Comparison of ENCODE assay signal across 8 mouse cellular contexts in the genomic region with DNA sequence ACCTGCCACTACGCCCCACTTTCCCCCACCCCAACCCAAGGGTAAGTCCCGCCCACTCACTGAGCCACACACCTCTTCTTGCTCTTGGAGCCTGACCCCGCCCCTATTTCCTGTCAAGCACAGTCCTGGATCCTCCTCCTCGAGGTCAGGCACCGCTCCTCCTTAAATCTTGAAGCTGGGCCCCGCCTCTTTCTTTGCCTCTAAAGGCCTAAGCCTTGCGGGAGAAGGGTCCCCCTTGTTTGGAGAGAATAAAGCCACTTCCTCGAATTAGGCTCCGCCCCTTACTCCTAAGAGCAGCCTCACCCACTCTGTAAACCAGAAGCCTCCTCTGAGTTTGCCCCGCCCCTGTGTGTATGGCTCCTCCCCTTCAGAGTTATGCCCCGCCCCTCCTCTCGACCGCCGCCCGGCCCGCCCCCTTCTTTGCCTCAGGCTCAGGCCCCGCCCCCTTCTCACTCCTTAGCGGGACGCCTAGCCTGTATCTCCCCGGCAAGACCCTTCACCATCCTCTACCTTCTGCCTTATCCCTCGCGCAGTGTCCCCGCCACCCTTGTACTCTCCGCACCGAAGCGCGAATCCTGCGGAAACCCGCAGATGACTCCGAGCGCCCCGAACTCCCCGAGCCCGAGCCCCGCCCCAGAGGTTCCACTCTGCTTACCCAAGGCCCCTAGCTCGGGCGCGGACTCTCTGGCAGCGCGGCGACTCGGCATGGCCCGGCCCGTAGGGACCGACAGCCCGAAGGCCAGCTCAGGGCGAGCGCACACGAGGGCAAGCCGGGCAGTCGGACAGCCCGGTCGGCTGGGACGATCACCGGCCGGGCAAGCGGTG. TPM values are rescaled to one million over a fixed set of nuclear protein-coding genes. Genes with fewer than 3 reads are reported as not detected.
A peak's percentile ranks its signal among the peaks of the same experiment; 100 is the strongest.
DNase-seq lines count a peak whose midpoint lies in the region; ATAC-seq and TF ChIP-seq lines count a peak whose summit lies in the region.

No protein-coding gene starts in this region.

- DNase-seq in A20 (ENCODE audit: low read depth, low spot score), result peak; percentile 100
- peak; percentile 96 to 98 for DNase-seq in heart, adult 9 months (ENCODE audit: low spot score in 2 of 2)
- peak; percentile 95 to 97 for DNase-seq in monocyte, adult 2 months (ENCODE audit: low read depth in 1 of 2, low spot score in 2 of 2)
- peak; percentile 99 for DNase-seq in spleen, postnatal 36 days (ENCODE audit: low spot score in 2 of 2)

- TF ChIP-seq CTCF in bone marrow macrophage, adult 2 months (IDR thresholded peaks at IDR 0.05; ENCODE audit: low read depth, low read length), result no peak
- no peak for TF ChIP-seq CTCF in embryonic fibroblast, embryonic 13.5 days (IDR thresholded peaks at IDR 0.05; ENCODE audit: borderline replicate concordance, insufficient read depth, low read length)

- H3K9ac ChIP-seq in kidney, embryonic 14.5 days (ENCODE audit: low read depth, low read length), result peak overlapping the region; percentile 58
- H3K9ac ChIP-seq in limb, embryonic 15.5 days, result peak overlapping the region; percentile 65

- H3K27me3 ChIP-seq in kidney, embryonic 14.5 days (ENCODE audit: control insufficient read depth, insufficient read depth, low read length), result no peaks in the 10 kb centered on the region
- H3K27me3 ChIP-seq in limb, embryonic 15.5 days, result no peaks in the 10 kb centered on the region

- 2% methylated on average over 57 of the region's 57 CpGs for WGBS in kidney, embryonic 14.5 days
- WGBS in limb, embryonic 15.5 days, result 1% methylated on average over 55 of the region's 57 CpGs

- H3K36me3 ChIP-seq in kidney, embryonic 14.5 days (ENCODE audit: control insufficient read depth, insufficient read depth, low read length), result peaks cover 14% of the 10 kb centered on the region
- peaks cover 20% of the 10 kb centered on the region for H3K36me3 ChIP-seq in limb, embryonic 15.5 days

- ATAC-seq in kidney, embryonic 14.5 days (ENCODE audit: low FRiP score, low TSS enrichment), result peak; percentile 93
- ATAC-seq in limb, embryonic 15.5 days (ENCODE audit: insufficient number of reproducible peaks, low FRiP score, low TSS enrichment, low read depth), result peak; percentile 89

- H3K4me2 ChIP-seq in kidney, embryonic 14.5 days (replicated peaks; ENCODE audit: low read depth, low read length), result peak overlapping the region; percentile 96
- H3K4me2 ChIP-seq in limb, embryonic 15.5 days, result peak overlapping the region; percentile 95

- peak overlapping the region; percentile 77 for H3K27ac ChIP-seq in bone marrow macrophage, adult 2 months (ENCODE audit: insufficient read depth, low read depth, low read length)
- peak overlapping the region; percentile 80 for H3K27ac ChIP-seq in embryonic fibroblast, embryonic 13.5 days (ENCODE audit: insufficient read depth, low read length)
- peak overlapping the region; percentile 91 for H3K27ac ChIP-seq in kidney, embryonic 14.5 days (ENCODE audit: low read depth, low read length)
- H3K27ac ChIP-seq in limb, embryonic 15.5 days, result peak overlapping the region; percentile 91

- peaks cover 18% of the 10 kb centered on the region for H3K4me1 ChIP-seq in bone marrow macrophage, adult 2 months (ENCODE audit: control insufficient read depth, insufficient read depth, low read length)
- no peaks in the 10 kb centered on the region for H3K4me1 ChIP-seq in embryonic fibroblast, embryonic 13.5 days (ENCODE audit: control insufficient read depth, insufficient read depth, low read length)
- 0 out of 2 replicates have a peak, but pooled peaks cover 4% of the 10 kb centered on the region for H3K4me1 ChIP-seq in kidney, embryonic 14.5 days (ENCODE audit: control insufficient read depth, insufficient read depth, low read length)
- peaks cover 16% of the 10 kb centered on the region; the same call in 1 of the 2 replicates for H3K4me1 ChIP-seq in limb, embryonic 15.5 days

- peak overlapping the region; percentile 75 for H3K4me3 ChIP-seq in bone marrow macrophage, adult 2 months (ENCODE audit: insufficient read depth, low read length)
- peak overlapping the region; percentile 62 for H3K4me3 ChIP-seq in embryonic fibroblast, embryonic 13.5 days (ENCODE audit: insufficient read depth, low read length)
- H3K4me3 ChIP-seq in kidney, embryonic 14.5 days (ENCODE audit: low read length), result peak overlapping the region; percentile 80
- H3K4me3 ChIP-seq in limb, embryonic 15.5 days, result peak overlapping the region; percentile 89

- TF ChIP-seq POLR2A in bone marrow macrophage, adult 2 months (IDR thresholded peaks at IDR 0.05; ENCODE audit: borderline replicate concordance, low read depth, low read length), result no peak
- TF ChIP-seq POLR2A in embryonic fibroblast, embryonic 13.5 days (IDR thresholded peaks at IDR 0.05; ENCODE audit: low read depth, low read length), result peak; percentile 53

- no peaks in the 10 kb centered on the region for H3K9me3 ChIP-seq in kidney, embryonic 14.5 days (ENCODE audit: control insufficient read depth, low read length)
- no peaks in the 10 kb centered on the region for H3K9me3 ChIP-seq in limb, embryonic 15.5 days

RNA-seq across cellular contexts. Expression of a gene that starts 0.5 kb away (rescaled TPM):
- 33.2 and 35.7 TPM in 2 replicates for polyA plus RNA-seq in bone marrow macrophage, adult 2 months (2012; ENCODE audit: insufficient read depth, insufficient read length, missing spikeins)
- polyA plus RNA-seq in embryonic fibroblast, embryonic 13.5 days (2011; ENCODE audit: insufficient read length, low read depth, missing spikeins), result 15.4 and 17.9 TPM in 2 replicates
- polyA plus RNA-seq in kidney, embryonic 14.5 days (2014; fragmentation: Nextera tagmentation; extraction: Ambion mirVana), result 7.3 and 9.3 TPM in 2 replicates
- 11.8 and 14.1 TPM in 2 replicates for polyA plus RNA-seq in limb, embryonic 15.5 days (2015; fragmentation: Nextera tagmentation; extraction: Ambion mirVana)

RNA-seq across cellular contexts. Expression of a gene that starts 24.5 kb away (rescaled TPM):
- 41.1 and 53.9 TPM in 2 replicates for polyA plus RNA-seq in bone marrow macrophage, adult 2 months (2012; ENCODE audit: insufficient read depth, insufficient read length, missing spikeins)
- 32.4 and 38.1 TPM in 2 replicates for polyA plus RNA-seq in embryonic fibroblast, embryonic 13.5 days (2011; ENCODE audit: insufficient read length, low read depth, missing spikeins)
- polyA plus RNA-seq in kidney, embryonic 14.5 days (2014; fragmentation: Nextera tagmentation; extraction: Ambion mirVana), result 44.3 and 48.4 TPM in 2 replicates
- 49.6 and 49.8 TPM in 2 replicates for polyA plus RNA-seq in limb, embryonic 15.5 days (2015; fragmentation: Nextera tagmentation; extraction: Ambion mirVana)

RNA-seq across cellular contexts. Expression of a gene that starts 36.1 kb away (rescaled TPM):
- polyA plus RNA-seq in bone marrow macrophage, adult 2 months (2012; ENCODE audit: insufficient read depth, insufficient read length, missing spikeins), result 81.9 and 95.3 TPM in 2 replicates
- polyA plus RNA-seq in embryonic fibroblast, embryonic 13.5 days (2011; ENCODE audit: insufficient read length, low read depth, missing spikeins), result 116 and 124 TPM in 2 replicates
- polyA plus RNA-seq in kidney, embryonic 14.5 days (2014; fragmentation: Nextera tagmentation; extraction: Ambion mirVana), result 76.2 and 101 TPM in 2 replicates
- 73.4 and 73.8 TPM in 2 replicates for polyA plus RNA-seq in limb, embryonic 15.5 days (2015; fragmentation: Nextera tagmentation; extraction: Ambion mirVana)

RNA-seq across cellular contexts. Expression of a gene that starts 49.0 kb away (rescaled TPM):
- 56.2 and 70.4 TPM in 2 replicates for polyA plus RNA-seq in bone marrow macrophage, adult 2 months (2012; ENCODE audit: insufficient read depth, insufficient read length, missing spikeins)
- polyA plus RNA-seq in embryonic fibroblast, embryonic 13.5 days (2011; ENCODE audit: insufficient read length, low read depth, missing spikeins), result not detected in 2 replicates
- 1.0 and 1.2 TPM in 2 replicates for polyA plus RNA-seq in kidney, embryonic 14.5 days (2014; fragmentation: Nextera tagmentation; extraction: Ambion mirVana)
- 1.8 and 2.7 TPM in 2 replicates for polyA plus RNA-seq in limb, embryonic 15.5 days (2015; fragmentation: Nextera tagmentation; extraction: Ambion mirVana)

RNA-seq across cellular contexts. Expression of a gene that starts 51.4 kb away (rescaled TPM):
- polyA plus RNA-seq in bone marrow macrophage, adult 2 months (2012; ENCODE audit: insufficient read depth, insufficient read length, missing spikeins), result 51.6 and 52.0 TPM in 2 replicates
- polyA plus RNA-seq in embryonic fibroblast, embryonic 13.5 days (2011; ENCODE audit: insufficient read length, low read depth, missing spikeins), result 52.6 and 65.2 TPM in 2 replicates
- polyA plus RNA-seq in kidney, embryonic 14.5 days (2014; fragmentation: Nextera tagmentation; extraction: Ambion mirVana), result 168 and 179 TPM in 2 replicates
- polyA plus RNA-seq in limb, embryonic 15.5 days (2015; fragmentation: Nextera tagmentation; extraction: Ambion mirVana), result 144 and 149 TPM in 2 replicates

Comparison
In these comparisons a context has a peak if more than half of its experiments do, and no peak if none do; other contexts are left out.
1. Peak in every context shown above with its lines: DNase-seq, ATAC-seq, H3K4me3 ChIP-seq and H3K27ac ChIP-seq.